Mouse (Mus musculus) Muller cell, postnatal 12 days (primary cell): ENCODE data around the gene Ptpra.

Experiments
- DNase-seq: peaks from one replicate; pipeline ENCODE4 v3.0.0-alpha.2; 2015; ENCODE audit errors: inconsistent ontology term

The Ptpra gene

DNA sequence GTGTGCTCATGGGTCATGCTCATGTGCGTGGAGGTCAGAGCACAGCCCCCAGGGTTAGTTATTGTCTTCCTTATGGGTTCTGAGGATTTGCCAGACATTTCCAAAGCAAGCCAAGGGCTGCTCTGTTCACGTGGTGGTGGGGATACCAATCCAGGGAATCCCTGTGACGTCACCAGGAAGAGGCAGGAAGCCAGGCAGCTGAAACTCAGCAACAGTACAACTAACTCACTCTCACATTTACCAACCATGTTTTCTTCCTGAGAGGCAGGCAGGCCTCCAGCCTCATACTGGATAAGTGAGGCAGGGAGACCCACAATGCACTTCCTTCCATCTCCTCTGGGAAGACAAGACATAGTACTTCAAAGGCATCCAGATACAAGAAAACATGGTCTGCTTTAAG is 148.3 kb downstream of the Ptpra start:
- DNase-seq: no peak

DNA sequence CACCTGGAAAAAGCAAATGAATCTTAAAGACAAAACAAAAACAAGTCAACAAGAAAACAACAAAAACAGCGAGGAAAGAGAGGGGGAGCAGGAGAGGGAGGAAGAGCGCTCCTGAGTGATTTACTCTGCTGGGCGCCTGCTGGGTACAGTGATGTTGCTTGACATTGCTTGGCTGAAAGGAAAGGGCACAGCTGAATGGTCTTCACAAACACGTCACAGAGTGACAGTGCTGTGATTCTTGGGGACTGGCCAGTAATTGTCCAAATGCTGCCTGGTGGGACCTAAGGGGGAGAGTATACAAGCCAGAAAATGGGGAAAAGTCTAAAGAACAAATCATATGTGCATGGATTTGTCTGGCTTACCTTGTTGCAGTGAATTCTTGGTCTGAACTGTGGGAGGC is 152.1 kb downstream of the Ptpra start:
- no peak for DNase-seq
